ENCODE assay signal across 16 mouse cellular contexts in the genomic region with DNA sequence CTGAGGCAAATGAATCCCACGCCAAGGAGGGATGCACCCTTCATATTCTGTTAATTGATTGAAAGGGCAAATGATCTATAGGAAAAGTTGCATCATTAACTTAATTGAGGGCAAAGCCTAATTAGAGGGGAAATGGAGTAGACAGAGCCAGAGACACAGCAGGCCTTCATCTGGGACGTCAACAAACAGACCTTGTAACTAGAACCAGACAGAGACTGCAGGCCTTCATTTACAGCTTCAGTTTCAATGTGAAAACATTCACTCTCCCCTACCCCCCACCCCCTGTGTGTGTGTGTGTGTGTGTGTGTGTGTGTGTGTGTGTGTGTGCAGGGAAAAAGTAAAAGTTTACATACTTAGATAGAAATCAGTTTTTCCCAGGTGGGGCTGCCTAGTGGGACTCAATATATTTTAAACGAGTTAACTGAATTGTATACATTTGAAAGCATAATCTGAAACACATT.
DNase-seq lines count a peak whose midpoint lies in the region; ATAC-seq lines count a peak whose summit lies in the region.
"Had no signal": no experiment of that assay in that cellular context is flagged by ENCODE, and none has a peak within 500 bp of the region (broad histone marks: within the 10 kb centered on the region; RNA-seq: fewer than 3 reads in every experiment).

No protein-coding gene starts in this region.

- H3K9ac ChIP-seq in forebrain, embryonic 11.5 days (ENCODE audit: low read length), result no peak overlapping the region
- H3K9ac ChIP-seq in forebrain, embryonic 16.5 days (replicated peaks; ENCODE audit: low read depth, low read length), result no peak overlapping the region
- H3K9ac ChIP-seq in midbrain, embryonic 11.5 days (ENCODE audit: low read length), result no peak overlapping the region
- H3K9ac ChIP-seq in midbrain, embryonic 16.5 days (ENCODE audit: low read depth, low read length), result no peak overlapping the region
- H3K9ac ChIP-seq in forebrain, embryonic 14.5 days (ENCODE audit: low read length), result no peak overlapping the region
- H3K9ac ChIP-seq: heart, embryonic 12.5 days; intestine, embryonic 15.5 days; liver, embryonic 14.5 days had no signal

- ATAC-seq in forebrain, embryonic 11.5 days (replicated peaks; ENCODE audit: low FRiP score), result peak; percentile 61
- no peak for ATAC-seq in forebrain, embryonic 16.5 days
- ATAC-seq in midbrain, embryonic 11.5 days (ENCODE audit: low FRiP score), result peak; percentile 8; the same call in 1 of the 2 replicates
- no peak for ATAC-seq in midbrain, embryonic 16.5 days
- peak; percentile 62 for ATAC-seq in forebrain, embryonic 14.5 days
- ATAC-seq: intestine, embryonic 15.5 days had no signal

- no peak overlapping the region for H3K27ac ChIP-seq in forebrain, embryonic 11.5 days (ENCODE audit: low read depth, low read length)
- H3K27ac ChIP-seq in forebrain, embryonic 16.5 days (ENCODE audit: low read length), result no peak overlapping the region
- no peak overlapping the region for H3K27ac ChIP-seq in midbrain, embryonic 11.5 days (ENCODE audit: low read depth, low read length)
- no peak overlapping the region for H3K27ac ChIP-seq in midbrain, embryonic 16.5 days (ENCODE audit: low read length)
- no peak overlapping the region for H3K27ac ChIP-seq in forebrain, embryonic 14.5 days (ENCODE audit: low read depth, low read length)
- H3K27ac ChIP-seq: intestine, embryonic 15.5 days; liver, embryonic 14.5 days had no signal

- H3K9me3 ChIP-seq in forebrain, embryonic 11.5 days (ENCODE audit: control insufficient read depth, low read length), result no peaks in the 10 kb centered on the region
- H3K9me3 ChIP-seq in forebrain, embryonic 16.5 days (ENCODE audit: control insufficient read depth, low read length), result no peaks in the 10 kb centered on the region
- no peaks in the 10 kb centered on the region for H3K9me3 ChIP-seq in midbrain, embryonic 11.5 days (ENCODE audit: control insufficient read depth, low read length)
- H3K9me3 ChIP-seq in midbrain, embryonic 16.5 days (replicated peaks; ENCODE audit: control insufficient read depth, low read length, poor library complexity, severe bottlenecking), result no peaks in the 10 kb centered on the region
- no peaks in the 10 kb centered on the region for H3K9me3 ChIP-seq in forebrain, embryonic 14.5 days (replicated peaks; ENCODE audit: control insufficient read depth, low read length)
- H3K9me3 ChIP-seq: heart, embryonic 12.5 days; intestine, embryonic 15.5 days had no signal

- no peak overlapping the region for H3K4me3 ChIP-seq in forebrain, embryonic 11.5 days (ENCODE audit: low read depth, low read length)
- H3K4me3 ChIP-seq in forebrain, embryonic 16.5 days (replicated peaks; ENCODE audit: low read length), result no peak overlapping the region
- no peak overlapping the region for H3K4me3 ChIP-seq in midbrain, embryonic 11.5 days (ENCODE audit: low read depth, low read length)
- H3K4me3 ChIP-seq in midbrain, embryonic 16.5 days (ENCODE audit: low read depth, low read length), result no peak overlapping the region
- H3K4me3 ChIP-seq in forebrain, embryonic 14.5 days (ENCODE audit: low read depth, low read length), result no peak overlapping the region
- H3K4me3 ChIP-seq: heart, embryonic 12.5 days; intestine, embryonic 15.5 days had no signal

- no peaks in the 10 kb centered on the region for H3K27me3 ChIP-seq in forebrain, embryonic 11.5 days (ENCODE audit: control insufficient read depth, insufficient read depth, low read length)
- H3K27me3 ChIP-seq in forebrain, embryonic 16.5 days (replicated peaks; ENCODE audit: control insufficient read depth, insufficient read depth, low read length), result 0 out of 2 replicates have a peak, but pooled peaks cover 2% of the 10 kb centered on the region
- no peaks in the 10 kb centered on the region for H3K27me3 ChIP-seq in midbrain, embryonic 11.5 days (ENCODE audit: control insufficient read depth, insufficient read depth, low read length)
- H3K27me3 ChIP-seq in midbrain, embryonic 16.5 days (ENCODE audit: control insufficient read depth, insufficient read depth, low read depth, low read length), result no peaks in the 10 kb centered on the region
- no peaks in the 10 kb centered on the region for H3K27me3 ChIP-seq in forebrain, embryonic 14.5 days (replicated peaks; ENCODE audit: control insufficient read depth, insufficient read depth, low read length)
- H3K27me3 ChIP-seq: heart, embryonic 12.5 days; intestine, embryonic 15.5 days had no signal

- H3K4me2 ChIP-seq in forebrain, embryonic 11.5 days (ENCODE audit: low read depth, low read length, severe bottlenecking), result no peak overlapping the region
- H3K4me2 ChIP-seq in forebrain, embryonic 16.5 days (ENCODE audit: low read length), result no peak overlapping the region
- no peak overlapping the region for H3K4me2 ChIP-seq in midbrain, embryonic 11.5 days
- no peak overlapping the region for H3K4me2 ChIP-seq in midbrain, embryonic 16.5 days (ENCODE audit: low read length)
- no peak overlapping the region for H3K4me2 ChIP-seq in forebrain, embryonic 14.5 days (ENCODE audit: low read length)
- H3K4me2 ChIP-seq: heart, embryonic 12.5 days; intestine, embryonic 15.5 days had no signal

- DNase-seq in forebrain, embryonic 11.5 days (ENCODE audit: low spot score), result peak; percentile 51
- DNase-seq in midbrain, embryonic 11.5 days (ENCODE audit: low spot score, missing footprints), result no peak
- DNase-seq in forebrain, embryonic 14.5 days (ENCODE audit: low spot score), result peak; percentile 61
- peak; percentile 89 for DNase-seq in retina, postnatal 1 day
- DNase-seq in adrenal gland, adult (ENCODE audit: inconsistent age in 2 of 2, low spot score in 1 of 2), result no peak
- DNase-seq in natural killer cell, adult 2 months (ENCODE audit: low spot score in 2 of 2), result no peak
- DNase-seq: adrenal gland, postnatal 25 days; cerebellum, adult 9-11 months; heart, postnatal 4 days; kidney, postnatal 10 days; thymus, adult 2 months had no signal

- 29% methylated on average over 3 of the region's 3 CpGs for WGBS in forebrain, embryonic 11.5 days
- 25% methylated on average over 3 of the region's 3 CpGs for WGBS in forebrain, embryonic 16.5 days
- 68% methylated on average over 3 of the region's 3 CpGs for WGBS in midbrain, embryonic 11.5 days
- WGBS in midbrain, embryonic 16.5 days, result 56% methylated on average over 3 of the region's 3 CpGs
- 18% methylated on average over 3 of the region's 3 CpGs for WGBS in forebrain, embryonic 14.5 days

- no peaks in the 10 kb centered on the region for H3K36me3 ChIP-seq in forebrain, embryonic 11.5 days (ENCODE audit: control insufficient read depth, insufficient read depth, low read length)
- no peaks in the 10 kb centered on the region for H3K36me3 ChIP-seq in forebrain, embryonic 16.5 days (ENCODE audit: control insufficient read depth, insufficient read depth)
- no peaks in the 10 kb centered on the region for H3K36me3 ChIP-seq in midbrain, embryonic 11.5 days (ENCODE audit: control insufficient read depth, insufficient read depth, low read length)
- no peaks in the 10 kb centered on the region for H3K36me3 ChIP-seq in midbrain, embryonic 16.5 days (ENCODE audit: control insufficient read depth, insufficient read depth, low read length)
- no peaks in the 10 kb centered on the region for H3K36me3 ChIP-seq in forebrain, embryonic 14.5 days (ENCODE audit: control insufficient read depth, insufficient read depth, low read length)
- H3K36me3 ChIP-seq: heart, embryonic 12.5 days; intestine, embryonic 15.5 days had no signal

- H3K4me1 ChIP-seq in forebrain, embryonic 11.5 days (replicated peaks; ENCODE audit: control insufficient read depth, insufficient read depth, low read length), result no peaks in the 10 kb centered on the region; the same call in 1 of the 2 replicates
- H3K4me1 ChIP-seq in forebrain, embryonic 16.5 days (replicated peaks; ENCODE audit: control insufficient read depth, insufficient read depth, low read length), result peaks cover 9% of the 10 kb centered on the region; the same call in 1 of the 2 replicates
- no peaks in the 10 kb centered on the region for H3K4me1 ChIP-seq in midbrain, embryonic 11.5 days (ENCODE audit: control insufficient read depth, insufficient read depth, low read length)
- H3K4me1 ChIP-seq in midbrain, embryonic 16.5 days (ENCODE audit: control insufficient read depth, insufficient read depth, low read length), result peaks cover 10% of the 10 kb centered on the region; the same call in 1 of the 2 replicates
- no peaks in the 10 kb centered on the region; the same call in 1 of the 2 replicates for H3K4me1 ChIP-seq in forebrain, embryonic 14.5 days (ENCODE audit: control insufficient read depth, insufficient read depth, low read length)

Comparison
In these comparisons a context has a peak if more than half of its experiments do, and no peak if none do; other contexts are left out.
1. ATAC-seq: peak in forebrain, embryonic 11.5 days (single experiment), midbrain, embryonic 11.5 days (single experiment) and forebrain, embryonic 14.5 days (single experiment); none in forebrain, embryonic 16.5 days (single experiment) and midbrain, embryonic 16.5 days (single experiment).
2. DNase-seq: peak in forebrain, embryonic 11.5 days (single experiment), forebrain, embryonic 14.5 days (single experiment) and retina, postnatal 1 day (single experiment); none in midbrain, embryonic 11.5 days (single experiment), adrenal gland, adult (0 of 2) and natural killer cell, adult 2 months (0 of 2).